ENCODE assay signal across 22 mouse cellular contexts in the genomic region with DNA sequence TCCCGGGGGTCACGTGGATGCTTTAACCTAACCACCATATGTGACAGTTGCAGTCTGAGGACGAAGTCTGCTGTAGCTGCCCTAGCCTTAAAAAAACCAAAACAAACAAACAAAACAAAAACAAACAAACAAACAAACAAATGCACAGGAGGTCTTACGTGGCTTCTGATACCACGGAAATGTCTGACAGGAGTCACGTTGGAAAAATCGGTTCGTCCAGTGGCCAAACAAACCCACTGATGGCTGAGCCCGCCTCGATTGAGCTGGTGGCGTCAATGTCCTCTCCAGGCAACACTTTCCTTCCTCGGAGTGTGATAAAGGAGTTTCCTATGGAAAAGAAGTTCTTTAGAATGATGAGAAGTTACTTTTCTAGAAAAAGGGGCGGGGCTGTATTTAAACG. TPM values are rescaled to one million over a fixed set of nuclear protein-coding genes. Genes with fewer than 3 reads are reported as not detected.
DNase-seq lines count a peak whose midpoint lies in the region; ATAC-seq lines count a peak whose summit lies in the region.
"Had no signal": no experiment of that assay in that cellular context is flagged by ENCODE, and none has a peak within 500 bp of the region (broad histone marks: within the 10 kb centered on the region; RNA-seq: fewer than 3 reads in every experiment).

No protein-coding gene starts in this region.

- 0 out of 2 replicates have a peak, but pooled peaks cover 3% of the 10 kb centered on the region for H3K4me1 ChIP-seq in heart, embryonic 10.5 days
- H3K4me1 ChIP-seq in midbrain, embryonic 11.5 days (ENCODE audit: control insufficient read depth, insufficient read depth, low read length) = no peaks in the 10 kb centered on the region
- H3K4me1 ChIP-seq in midbrain, embryonic 15.5 days = no peaks in the 10 kb centered on the region

- WGBS in heart, embryonic 10.5 days = 84% methylated on average over 14 of the region's 14 CpGs
- 95% methylated on average over 14 of the region's 14 CpGs for WGBS in midbrain, embryonic 11.5 days
- 95% methylated on average over 14 of the region's 14 CpGs for WGBS in midbrain, embryonic 15.5 days

- no peaks in the 10 kb centered on the region for H3K27me3 ChIP-seq in heart, embryonic 10.5 days (ENCODE audit: insufficient read depth, poor library complexity, severe bottlenecking)
- H3K27me3 ChIP-seq in midbrain, embryonic 11.5 days (ENCODE audit: control insufficient read depth, insufficient read depth, low read length) = no peaks in the 10 kb centered on the region
- no peaks in the 10 kb centered on the region for H3K27me3 ChIP-seq in midbrain, embryonic 15.5 days (replicated peaks)
- H3K27me3 ChIP-seq: CH12.LX had no signal

- H3K4me2 ChIP-seq in midbrain, embryonic 11.5 days = no peak overlapping the region
- H3K4me2 ChIP-seq in midbrain, embryonic 15.5 days = no peak overlapping the region

- peak; percentile 53 for DNase-seq in heart, adult 11 months
- no peak for DNase-seq in heart, postnatal 14 days
- DNase-seq in heart, embryonic 10.5 days (ENCODE audit: low spot score) = peak; percentile 51
- no peak for DNase-seq in heart, postnatal 36 days
- peak; percentile 82 for DNase-seq in midbrain, embryonic 11.5 days (ENCODE audit: low spot score, missing footprints)
- DNase-seq: adrenal gland, adult 2 months; adrenal gland, adult 8-10 months; adrenal gland, postnatal 10 days; adrenal gland, postnatal 14 days; adrenal gland, postnatal 25 days; adrenal gland, postnatal 36 days; B cell, adult 2 months; cerebellum, adult 11 months; cerebellum, adult 11-12 months; cerebellum, adult 18-20 months had no signal

- no peak for ATAC-seq in midbrain, embryonic 11.5 days (ENCODE audit: low FRiP score)
- no peak for ATAC-seq in midbrain, embryonic 15.5 days (replicated peaks)
- ATAC-seq: activated CD4-positive, CD25-positive, alpha-beta regulatory T cell, adult 4 months; CD4-positive, CD25-positive, alpha-beta regulatory T cell, adult 4 months; Patski had no signal

- intact Hi-C loops in heart, postnatal 14 days (cut with DNase I) = no loop called here
- intact Hi-C loops in heart, postnatal 36 days (cut with DNase I) = no loop called here

- H3K36me3 ChIP-seq in heart, embryonic 10.5 days = no peaks in the 10 kb centered on the region
- no peaks in the 10 kb centered on the region for H3K36me3 ChIP-seq in midbrain, embryonic 11.5 days (ENCODE audit: control insufficient read depth, insufficient read depth, low read length)
- H3K36me3 ChIP-seq in midbrain, embryonic 15.5 days (replicated peaks) = no peaks in the 10 kb centered on the region
- H3K36me3 ChIP-seq: G1E had no signal

- H3K4me3 ChIP-seq in heart, embryonic 10.5 days = no peak overlapping the region
- no peak overlapping the region for H3K4me3 ChIP-seq in midbrain, embryonic 11.5 days (ENCODE audit: low read depth, low read length)
- no peak overlapping the region for H3K4me3 ChIP-seq in midbrain, embryonic 15.5 days

- no peak overlapping the region for H3K9ac ChIP-seq in midbrain, embryonic 11.5 days (ENCODE audit: low read length)
- no peak overlapping the region for H3K9ac ChIP-seq in midbrain, embryonic 15.5 days

- H3K9me3 ChIP-seq in heart, embryonic 10.5 days = no peaks in the 10 kb centered on the region
- H3K9me3 ChIP-seq in midbrain, embryonic 11.5 days (ENCODE audit: control insufficient read depth, low read length) = no peaks in the 10 kb centered on the region
- H3K9me3 ChIP-seq in midbrain, embryonic 15.5 days = no peaks in the 10 kb centered on the region

- no peak overlapping the region for H3K27ac ChIP-seq in heart, embryonic 10.5 days
- H3K27ac ChIP-seq in midbrain, embryonic 11.5 days (ENCODE audit: low read depth, low read length) = no peak overlapping the region
- no peak overlapping the region for H3K27ac ChIP-seq in midbrain, embryonic 15.5 days

RNA-seq across cellular contexts. Expression of a gene that starts 27.1 kb away (rescaled TPM):
- 1 to 10 TPM; 1.4 to 2.8 TPM for total RNA-seq in heart, postnatal 14 days (2021)
- 1.4 and 5.6 TPM in 2 replicates for polyA plus RNA-seq in heart, embryonic 10.5 days (2016; fragmentation: Nextera tagmentation; extraction: Ambion mirVana)
- total RNA-seq in heart, postnatal 36 days (2021) = 1 to 10 TPM in 1 of 2 experiments, under 1 TPM in 1; 0.95 to 1.6 TPM
- 35.8 and 37.8 TPM in 2 replicates for polyA plus RNA-seq in midbrain, embryonic 11.5 days (2014; fragmentation: Nextera tagmentation; extraction: Ambion mirVana)
- 121 and 126 TPM in 2 replicates for polyA plus RNA-seq in midbrain, embryonic 15.5 days (2015; fragmentation: Nextera tagmentation; extraction: Ambion mirVana)
- total RNA-seq: CH12.LX had no signal
- polyA plus RNA-seq: activated CD4-positive, CD25-positive, alpha-beta regulatory T cell, adult 4 months; C2C12; CD4-positive, CD25-positive, alpha-beta regulatory T cell, adult 4 months; G1E had no signal

Comparison
In these comparisons a context has a peak if more than half of its experiments do, and no peak if none do; other contexts are left out.
1. DNase-seq: peak in heart, adult 11 months (single experiment), heart, embryonic 10.5 days (single experiment) and midbrain, embryonic 11.5 days (single experiment); none in heart, postnatal 14 days (0 of 2) and heart, postnatal 36 days (0 of 2).